Comparison of ENCODE assay signal across 7 mouse cellular contexts in the genomic region with DNA sequence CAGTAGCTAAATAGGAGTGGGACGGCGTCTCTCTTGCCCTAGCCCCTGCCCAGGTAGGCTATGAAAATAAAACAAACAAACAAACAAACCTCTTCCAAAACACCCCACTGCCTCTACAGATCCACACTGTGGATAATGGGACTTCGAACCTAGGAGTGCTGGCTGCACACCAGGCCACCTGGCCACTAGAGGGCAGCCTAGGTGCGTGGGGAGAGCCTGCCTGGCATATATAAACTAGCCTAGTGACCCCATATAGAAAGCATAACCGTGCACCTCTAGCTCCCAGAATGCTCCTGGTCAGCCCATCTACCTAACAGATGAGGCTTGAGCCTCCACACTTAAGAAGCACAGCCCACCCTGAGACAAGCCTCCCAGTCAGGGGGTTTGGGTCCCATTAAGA. TPM values are rescaled to one million over a fixed set of nuclear protein-coding genes. Genes with fewer than 3 reads are reported as not detected.
A peak's percentile ranks its signal among the peaks of the same experiment; 100 is the strongest.
DNase-seq lines count a peak whose midpoint lies in the region; ATAC-seq and TF ChIP-seq lines count a peak whose summit lies in the region.

No protein-coding gene starts in this region.

- no peaks in the 10 kb centered on the region for H3K9me3 ChIP-seq in forebrain, embryonic 16.5 days (ENCODE audit: control insufficient read depth, low read length)
- no peaks in the 10 kb centered on the region for H3K9me3 ChIP-seq in hindbrain, embryonic 13.5 days
- no peaks in the 10 kb centered on the region for H3K9me3 ChIP-seq in limb, embryonic 15.5 days
- no peaks in the 10 kb centered on the region for H3K9me3 ChIP-seq in midbrain, embryonic 16.5 days (replicated peaks; ENCODE audit: control insufficient read depth, low read length, poor library complexity, severe bottlenecking)

- peak; percentile 49 for DNase-seq in R1 (ENCODE audit: low read depth, low spot score)
- peak; percentile 18 to 33 for DNase-seq in cerebellum, adult 2 months

- H3K27ac ChIP-seq in cerebellum, adult 2 months (ENCODE audit: insufficient read depth, low read length) = no peak overlapping the region
- H3K27ac ChIP-seq in forebrain, embryonic 16.5 days (ENCODE audit: low read length) = peak overlapping the region; percentile 75
- H3K27ac ChIP-seq in hindbrain, embryonic 13.5 days = peak overlapping the region; percentile 90
- H3K27ac ChIP-seq in limb, embryonic 15.5 days = no peak overlapping the region
- peak overlapping the region; percentile 19 for H3K27ac ChIP-seq in midbrain, embryonic 16.5 days (ENCODE audit: low read length)
- H3K27ac ChIP-seq in testis, adult 2 months (ENCODE audit: control insufficient read depth, insufficient read depth, low read depth, low read length) = no peak overlapping the region

- H3K9ac ChIP-seq in forebrain, embryonic 16.5 days (replicated peaks; ENCODE audit: low read depth, low read length) = no peak overlapping the region
- H3K9ac ChIP-seq in hindbrain, embryonic 13.5 days = no peak overlapping the region
- H3K9ac ChIP-seq in limb, embryonic 15.5 days = no peak overlapping the region
- H3K9ac ChIP-seq in midbrain, embryonic 16.5 days (ENCODE audit: low read depth, low read length) = no peak overlapping the region

- no peaks in the 10 kb centered on the region for H3K4me1 ChIP-seq in cerebellum, adult 2 months (ENCODE audit: control insufficient read depth, insufficient read depth, low read length)
- peaks cover 19% of the 10 kb centered on the region for H3K4me1 ChIP-seq in forebrain, embryonic 16.5 days (replicated peaks; ENCODE audit: control insufficient read depth, insufficient read depth, low read length)
- peaks cover 56% of the 10 kb centered on the region for H3K4me1 ChIP-seq in hindbrain, embryonic 13.5 days (replicated peaks)
- peaks cover 20% of the 10 kb centered on the region for H3K4me1 ChIP-seq in limb, embryonic 15.5 days
- peaks cover 12% of the 10 kb centered on the region; the same call in 1 of the 2 replicates for H3K4me1 ChIP-seq in midbrain, embryonic 16.5 days (ENCODE audit: control insufficient read depth, insufficient read depth, low read length)
- no peaks in the 10 kb centered on the region; the same call in 1 of the 2 replicates for H3K4me1 ChIP-seq in testis, adult 2 months (ENCODE audit: control insufficient read depth, insufficient read depth, low read length)

- no peaks in the 10 kb centered on the region for H3K27me3 ChIP-seq in cerebellum, adult 2 months (ENCODE audit: control insufficient read depth, insufficient read depth, low read length)
- no peaks in the 10 kb centered on the region for H3K27me3 ChIP-seq in forebrain, embryonic 16.5 days (replicated peaks; ENCODE audit: control insufficient read depth, insufficient read depth, low read length)
- H3K27me3 ChIP-seq in hindbrain, embryonic 13.5 days = 0 out of 2 replicates have a peak, but pooled peaks cover 3% of the 10 kb centered on the region
- H3K27me3 ChIP-seq in limb, embryonic 15.5 days = no peaks in the 10 kb centered on the region
- no peaks in the 10 kb centered on the region for H3K27me3 ChIP-seq in midbrain, embryonic 16.5 days (ENCODE audit: control insufficient read depth, insufficient read depth, low read depth, low read length)
- H3K27me3 ChIP-seq in testis, adult 2 months (ENCODE audit: control insufficient read depth, insufficient read depth, low read length) = no peaks in the 10 kb centered on the region

- peak; percentile 55 for TF ChIP-seq CTCF in cerebellum, adult 2 months (IDR thresholded peaks at IDR 0.05; ENCODE audit: borderline replicate concordance, insufficient read depth, low read depth, low read length)
- TF ChIP-seq CTCF in testis, adult 2 months (IDR thresholded peaks at IDR 0.05; ENCODE audit: control insufficient read depth, insufficient read depth, insufficient replicate concordance, low read depth, low read length) = peak; percentile 77; the same call in 1 of the 2 replicates

- H3K4me2 ChIP-seq in forebrain, embryonic 16.5 days (ENCODE audit: low read length) = no peak overlapping the region
- H3K4me2 ChIP-seq in hindbrain, embryonic 13.5 days = no peak overlapping the region
- H3K4me2 ChIP-seq in limb, embryonic 15.5 days = no peak overlapping the region
- H3K4me2 ChIP-seq in midbrain, embryonic 16.5 days (ENCODE audit: low read length) = no peak overlapping the region

- no peak for TF ChIP-seq POLR2A in cerebellum, adult 2 months (IDR thresholded peaks at IDR 0.05; ENCODE audit: borderline replicate concordance, insufficient read depth, low read length)
- no peak for TF ChIP-seq POLR2A in testis, adult 2 months (IDR thresholded peaks at IDR 0.05; ENCODE audit: control insufficient read depth, low read depth, low read length)

- ATAC-seq in forebrain, embryonic 16.5 days = no peak
- ATAC-seq in hindbrain, embryonic 13.5 days (ENCODE audit: low FRiP score) = no peak
- ATAC-seq in limb, embryonic 15.5 days (ENCODE audit: insufficient number of reproducible peaks, low FRiP score, low TSS enrichment, low read depth) = peak; percentile 12; the same call in 1 of the 2 replicates
- no peak for ATAC-seq in midbrain, embryonic 16.5 days

- H3K36me3 ChIP-seq in forebrain, embryonic 16.5 days (ENCODE audit: control insufficient read depth, insufficient read depth) = no peaks in the 10 kb centered on the region
- H3K36me3 ChIP-seq in hindbrain, embryonic 13.5 days = no peaks in the 10 kb centered on the region
- H3K36me3 ChIP-seq in limb, embryonic 15.5 days = no peaks in the 10 kb centered on the region
- H3K36me3 ChIP-seq in midbrain, embryonic 16.5 days (ENCODE audit: control insufficient read depth, insufficient read depth, low read length) = no peaks in the 10 kb centered on the region
- no peaks in the 10 kb centered on the region for H3K36me3 ChIP-seq in testis, adult 2 months (ENCODE audit: control insufficient read depth, insufficient read depth, low read length)

- no peak overlapping the region for H3K4me3 ChIP-seq in cerebellum, adult 2 months (replicated peaks; ENCODE audit: insufficient read depth, low read depth, low read length)
- no peak overlapping the region for H3K4me3 ChIP-seq in forebrain, embryonic 16.5 days (replicated peaks; ENCODE audit: low read length)
- H3K4me3 ChIP-seq in hindbrain, embryonic 13.5 days = no peak overlapping the region
- H3K4me3 ChIP-seq in limb, embryonic 15.5 days = no peak overlapping the region
- H3K4me3 ChIP-seq in midbrain, embryonic 16.5 days (ENCODE audit: low read depth, low read length) = no peak overlapping the region
- H3K4me3 ChIP-seq in testis, adult 2 months (ENCODE audit: control insufficient read depth, low read depth, low read length) = no peak overlapping the region

- WGBS in cerebellum, adult 2 months = 42% methylated on average over 5 of the region's 5 CpGs
- WGBS in forebrain, embryonic 16.5 days = 30% methylated on average over 5 of the region's 5 CpGs
- 34% methylated on average over 5 of the region's 5 CpGs for WGBS in hindbrain, embryonic 13.5 days
- 38% methylated on average over 5 of the region's 5 CpGs for WGBS in limb, embryonic 15.5 days
- 44% methylated on average over 5 of the region's 5 CpGs for WGBS in midbrain, embryonic 16.5 days

RNA-seq across cellular contexts. Expression of a gene that starts 32.3 kb away (rescaled TPM):
- polyA plus RNA-seq in cerebellum, adult 2 months (2012; rRNA removed) = not detected in 2 replicates
- polyA plus RNA-seq in forebrain, embryonic 16.5 days (2015; fragmentation: Nextera tagmentation; extraction: Ambion mirVana) = not detected in 2 replicates
- not detected in 2 replicates for polyA plus RNA-seq in hindbrain, embryonic 13.5 days (2015; fragmentation: Nextera tagmentation; extraction: Ambion mirVana)
- 0.18 TPM in 1 of 2 replicates, not detected in the other for polyA plus RNA-seq in limb, embryonic 15.5 days (2015; fragmentation: Nextera tagmentation; extraction: Ambion mirVana)
- not detected in 2 replicates for polyA plus RNA-seq in midbrain, embryonic 16.5 days (2015; fragmentation: Nextera tagmentation; extraction: Ambion mirVana)
- 0.14 and 0.25 TPM in 2 replicates for polyA plus RNA-seq in testis, adult 2 months (2012; rRNA removed)

RNA-seq across cellular contexts. Expression of a gene that starts 47.1 kb away (rescaled TPM):
- polyA plus RNA-seq in cerebellum, adult 2 months (2012; rRNA removed) = not detected in 2 replicates
- not detected in 2 replicates for polyA plus RNA-seq in forebrain, embryonic 16.5 days (2015; fragmentation: Nextera tagmentation; extraction: Ambion mirVana)
- not detected in 2 replicates for polyA plus RNA-seq in hindbrain, embryonic 13.5 days (2015; fragmentation: Nextera tagmentation; extraction: Ambion mirVana)
- polyA plus RNA-seq in limb, embryonic 15.5 days (2015; fragmentation: Nextera tagmentation; extraction: Ambion mirVana) = not detected in 2 replicates
- not detected in 2 replicates for polyA plus RNA-seq in midbrain, embryonic 16.5 days (2015; fragmentation: Nextera tagmentation; extraction: Ambion mirVana)
- polyA plus RNA-seq in testis, adult 2 months (2012; rRNA removed) = 0.48 TPM in 2 replicates

RNA-seq across cellular contexts. Expression of a gene that starts 53.4 kb away (rescaled TPM):
- polyA plus RNA-seq in cerebellum, adult 2 months (2012; rRNA removed) = 7.7 and 9.4 TPM in 2 replicates
- polyA plus RNA-seq in forebrain, embryonic 16.5 days (2015; fragmentation: Nextera tagmentation; extraction: Ambion mirVana) = 15.8 and 22.0 TPM in 2 replicates
- 21.4 and 24.6 TPM in 2 replicates for polyA plus RNA-seq in hindbrain, embryonic 13.5 days (2015; fragmentation: Nextera tagmentation; extraction: Ambion mirVana)
- 28.5 and 33.5 TPM in 2 replicates for polyA plus RNA-seq in limb, embryonic 15.5 days (2015; fragmentation: Nextera tagmentation; extraction: Ambion mirVana)
- polyA plus RNA-seq in midbrain, embryonic 16.5 days (2015; fragmentation: Nextera tagmentation; extraction: Ambion mirVana) = 13.1 and 15.0 TPM in 2 replicates
- 3.8 and 4.0 TPM in 2 replicates for polyA plus RNA-seq in testis, adult 2 months (2012; rRNA removed)

Comparison
In these comparisons a context has a peak if more than half of its experiments do, and no peak if none do; other contexts are left out.
1. H3K27ac ChIP-seq: peak in forebrain, embryonic 16.5 days (single experiment), hindbrain, embryonic 13.5 days (single experiment) and midbrain, embryonic 16.5 days (single experiment); none in cerebellum, adult 2 months (single experiment), limb, embryonic 15.5 days (single experiment) and testis, adult 2 months (single experiment).